Mouse (Mus musculus) kidney, embryonic 16.5 days (tissue): ENCODE results near the gene Usp6nl. TPM values are rescaled to one million over a fixed set of nuclear protein-coding genes. Genes with fewer than 3 reads are reported as not detected.

ENCODE experiments used
- ATAC-seq: fragments of 200-750 bp; cut with Nextera tagmentation; 2 replicates; pipeline ENCODE4 v1.8.0; 2017; ENCODE audit warnings: moderate TSS enrichment; ENCODE audit not compliant: low FRiP score, low TSS enrichment
- H3K27ac ChIP-seq: fragments of 300-500 bp; sonication (generic); 2 replicates; pipeline ENCODE4 v1.5.1; 2014; ENCODE audit warnings: low read length
- H3K27me3 ChIP-seq: fragments of 300-500 bp; sonication (generic); 2 replicates; pipeline ENCODE4 v1.6.1; 2014; ENCODE audit warnings: low read length, control low read depth, mixed read lengths; ENCODE audit not compliant: insufficient read depth
- H3K36me3 ChIP-seq: fragments of 300-500 bp; sonication (generic); 2 replicates; pipeline ENCODE4 v1.6.1; 2014; ENCODE audit warnings: low read length, control low read depth, mixed read lengths; ENCODE audit not compliant: insufficient read depth
- H3K4me1 ChIP-seq: fragments of 300-500 bp; sonication (generic); 2 replicates; pipeline ENCODE4 v1.6.1; 2014; ENCODE audit warnings: low read length, control low read depth, mixed read lengths; ENCODE audit not compliant: insufficient read depth
- H3K4me2 ChIP-seq: fragments of 300-500 bp; sonication (generic); replicated peaks from 2 replicates; pipeline ENCODE4 v1.6.1; 2014; ENCODE audit warnings: low read depth, low read length
- H3K4me3 ChIP-seq: fragments of 300-500 bp; sonication (generic); 2 replicates; pipeline ENCODE4 v1.5.1; 2014; ENCODE audit warnings: mild to moderate bottlenecking, low read length
- H3K9ac ChIP-seq: fragments of 300-500 bp; sonication (generic); replicated peaks from 2 replicates; pipeline ENCODE4 v1.6.1; 2014; ENCODE audit warnings: low read length
- H3K9me3 ChIP-seq: fragments of 300-500 bp; sonication (generic); 2 replicates; pipeline ENCODE4 v1.6.1; 2016; ENCODE audit warnings: low read length, control low read depth
- WGBS: fragments of 180-500 bp; shearing (Covaris S2); extraction: QIAGEN DNeasy Blood & Tissue Kit; methylation state at CpG from one replicate; pipeline ENCODE4 v1.1.7; 2014; 5-methylcytosine and 5-hydroxymethylcytosine counted together
- polyA plus RNA-seq: library from polyadenylated mRNA; unstranded; fragments of >200 nt; fragmentation: Nextera tagmentation; extraction: Ambion mirVana; gene quantifications from 2 replicates; pipeline ENCODE4 v1.2.1, GENCODE M21; 2015

Gene Usp6nl
- polyA plus RNA-seq, 1 experiment from 2014 or later: 8.8 TPM

DNA sequence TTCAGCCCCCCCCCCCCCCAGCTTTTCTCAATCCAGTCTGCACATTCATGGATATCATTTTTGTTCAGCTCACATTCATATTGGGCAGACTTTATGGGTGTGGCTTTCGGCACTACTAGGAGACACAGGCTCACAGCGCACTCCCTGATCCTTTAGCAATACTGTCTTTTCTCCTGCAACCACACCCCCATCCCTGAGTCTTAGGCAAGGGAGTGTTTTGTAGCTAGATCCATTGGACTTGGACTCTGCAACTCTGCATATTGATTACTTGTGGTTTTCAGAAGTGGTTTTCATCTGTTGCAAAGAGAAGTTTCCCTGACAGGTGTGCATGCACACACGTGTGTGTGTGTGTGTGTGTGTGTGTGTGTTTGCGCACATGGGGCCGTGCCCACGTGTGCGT, 41.5 kb downstream of the Usp6nl start:
- H3K4me3 ChIP-seq: no peak overlapping the region
- no peak for ATAC-seq
- no peaks in the 10 kb centered on the region for H3K36me3 ChIP-seq
- H3K4me1 ChIP-seq: peaks cover 36% of the 10 kb centered on the region
- H3K9me3 ChIP-seq: no peaks in the 10 kb centered on the region
- 89% methylated on average over 7 of the region's 7 CpGs for WGBS
- no peak overlapping the region for H3K9ac ChIP-seq
- no peak overlapping the region for H3K27ac ChIP-seq
- no peak overlapping the region for H3K4me2 ChIP-seq
- no peaks in the 10 kb centered on the region for H3K27me3 ChIP-seq

DNA sequence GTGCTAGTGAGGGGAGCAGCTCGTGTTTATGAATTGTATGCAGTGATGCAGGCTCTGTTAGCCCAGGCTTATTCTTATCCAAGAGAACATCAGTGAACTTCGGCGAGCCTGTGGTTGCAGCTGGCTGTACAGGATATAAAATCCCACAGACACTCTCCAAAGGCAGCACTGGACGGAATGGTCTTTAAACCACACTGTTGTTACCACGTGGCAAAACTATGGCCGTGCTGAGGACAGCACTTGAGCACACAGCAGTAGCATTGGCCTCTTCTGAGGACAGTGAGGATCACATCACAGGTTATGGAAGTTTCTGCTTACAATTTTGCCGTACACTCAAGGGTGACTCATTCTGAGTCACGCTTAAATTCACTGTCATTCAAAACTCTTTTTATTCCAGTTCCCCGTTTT, 44.1 kb downstream of the Usp6nl start:
- no peaks in the 10 kb centered on the region for H3K9me3 ChIP-seq
- no peak for ATAC-seq
- H3K27ac ChIP-seq: no peak overlapping the region
- no peaks in the 10 kb centered on the region for H3K27me3 ChIP-seq
- 61% methylated on average over 9 of the region's 9 CpGs for WGBS
- no peaks in the 10 kb centered on the region for H3K36me3 ChIP-seq
- no peak overlapping the region for H3K9ac ChIP-seq
- H3K4me3 ChIP-seq: no peak overlapping the region
- peaks cover 38% of the 10 kb centered on the region for H3K4me1 ChIP-seq
- no peak overlapping the region for H3K4me2 ChIP-seq

DNA sequence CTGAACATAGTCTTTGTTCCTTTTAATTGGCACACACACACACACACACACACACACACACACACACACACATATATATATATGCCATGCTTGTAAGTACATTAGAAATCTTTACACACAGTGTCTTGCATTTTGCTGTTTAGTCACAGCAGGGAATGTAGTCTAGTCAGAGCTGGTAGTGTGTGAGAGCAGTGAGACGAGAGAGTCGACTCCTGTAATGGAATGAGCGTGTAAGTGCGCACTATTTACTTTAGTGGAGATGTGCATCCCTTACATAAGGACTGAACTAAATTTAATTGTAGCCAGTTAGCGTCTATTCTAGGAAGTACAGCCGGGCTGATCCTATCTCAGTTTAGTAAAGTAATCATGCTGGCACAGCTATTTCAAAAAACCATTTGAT, 44.5 kb downstream of the Usp6nl start:
- no peak for ATAC-seq
- Histone ChIP-seq H3K27me3 (no peaks in the 10 kb centered on the region), H3K36me3 (no peaks in the 10 kb centered on the region), H3K4me3 (no peak overlapping the region), H3K4me1 (peaks cover 34% of the 10 kb centered on the region), H3K9me3 (no peaks in the 10 kb centered on the region), H3K27ac (no peak overlapping the region), H3K4me2 (no peak overlapping the region), H3K9ac (no peak overlapping the region)
- 75% methylated on average over 6 of the region's 6 CpGs for WGBS

DNA sequence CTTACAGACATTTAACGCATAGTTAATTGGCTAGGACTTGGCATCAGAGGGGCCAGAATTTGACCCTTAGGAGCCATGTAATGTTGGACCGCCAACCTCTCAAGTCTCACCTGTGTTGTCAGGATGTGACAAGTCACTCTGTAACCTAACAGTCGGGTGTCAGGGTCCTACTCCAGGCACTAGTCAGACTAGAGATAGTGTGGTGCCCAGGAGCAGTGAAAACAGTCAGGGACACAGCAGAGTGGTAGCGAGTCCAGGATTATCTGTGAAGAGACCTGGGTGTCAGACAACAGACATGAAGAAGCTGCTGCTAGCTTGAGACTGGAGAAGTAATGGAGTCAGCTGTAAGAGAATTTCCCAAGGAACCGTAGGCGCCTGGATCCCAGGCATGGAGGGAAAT, 45.0 kb downstream of the Usp6nl start:
- Histone ChIP-seq H3K4me1 (peaks cover 32% of the 10 kb centered on the region), H3K27ac (no peak overlapping the region), H3K9me3 (no peaks in the 10 kb centered on the region), H3K4me2 (no peak overlapping the region), H3K36me3 (no peaks in the 10 kb centered on the region), H3K4me3 (no peak overlapping the region), H3K27me3 (no peaks in the 10 kb centered on the region), H3K9ac (no peak overlapping the region)
- ATAC-seq: 0 out of 2 replicates have a peak, but pooled peaks have one; percentile 43
- WGBS: 79% methylated on average over 6 of the region's 6 CpGs

DNA sequence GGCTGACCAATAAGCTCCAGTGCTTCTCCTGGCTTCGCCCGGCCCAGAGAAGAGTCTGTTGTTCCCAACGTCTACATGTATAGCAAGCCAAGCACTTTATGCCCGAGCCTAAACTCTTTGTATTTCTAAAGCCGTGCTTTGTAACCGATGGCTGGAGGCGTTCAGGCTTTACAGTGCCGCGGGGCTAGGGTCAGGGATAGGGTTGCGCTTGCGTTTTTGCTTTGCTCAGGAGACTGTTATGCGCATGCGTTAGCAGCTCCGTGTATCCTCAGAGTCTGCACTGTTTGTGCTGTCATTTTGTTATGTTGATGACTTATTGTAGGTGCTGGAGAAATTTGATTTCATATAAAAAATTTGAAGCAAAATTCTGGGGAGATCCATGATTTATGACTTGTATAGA, 51.7 kb downstream of the Usp6nl start:
- Histone ChIP-seq H3K27ac (no peak overlapping the region), H3K36me3 (no peaks in the 10 kb centered on the region), H3K4me2 (no peak overlapping the region), H3K27me3 (no peaks in the 10 kb centered on the region), H3K4me1 (peaks cover 28% of the 10 kb centered on the region), H3K9me3 (no peaks in the 10 kb centered on the region), H3K4me3 (no peak overlapping the region), H3K9ac (no peak overlapping the region)
- 63% methylated on average over 14 of the region's 14 CpGs for WGBS
- ATAC-seq: no peak

DNA sequence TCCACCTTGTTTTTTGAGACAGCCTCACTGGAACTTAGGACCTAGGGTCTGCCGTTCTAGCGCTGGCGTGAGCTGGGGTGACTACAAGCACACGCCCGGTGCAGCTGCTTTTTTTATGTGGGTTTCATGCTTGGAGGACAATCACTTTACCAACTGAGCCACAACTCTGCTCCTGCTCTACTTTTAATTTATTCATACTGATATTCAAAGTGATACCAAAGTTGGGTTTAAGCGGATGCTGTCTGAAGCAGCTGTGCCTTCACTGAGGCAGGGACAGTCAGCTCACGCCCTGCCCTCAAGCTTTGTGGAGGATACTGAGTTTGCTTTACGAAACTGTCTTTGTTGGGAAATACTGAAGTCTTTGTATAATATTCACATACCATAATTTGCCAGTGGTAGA, 53.6 kb downstream of the Usp6nl start:
- Histone ChIP-seq H3K36me3 (no peaks in the 10 kb centered on the region), H3K4me2 (no peak overlapping the region), H3K4me1 (peaks cover 37% of the 10 kb centered on the region), H3K27ac (no peak overlapping the region), H3K27me3 (no peaks in the 10 kb centered on the region), H3K4me3 (no peak overlapping the region), H3K9me3 (no peaks in the 10 kb centered on the region), H3K9ac (no peak overlapping the region)
- no peak for ATAC-seq
- WGBS: 76% methylated on average over 8 of the region's 8 CpGs

DNA sequence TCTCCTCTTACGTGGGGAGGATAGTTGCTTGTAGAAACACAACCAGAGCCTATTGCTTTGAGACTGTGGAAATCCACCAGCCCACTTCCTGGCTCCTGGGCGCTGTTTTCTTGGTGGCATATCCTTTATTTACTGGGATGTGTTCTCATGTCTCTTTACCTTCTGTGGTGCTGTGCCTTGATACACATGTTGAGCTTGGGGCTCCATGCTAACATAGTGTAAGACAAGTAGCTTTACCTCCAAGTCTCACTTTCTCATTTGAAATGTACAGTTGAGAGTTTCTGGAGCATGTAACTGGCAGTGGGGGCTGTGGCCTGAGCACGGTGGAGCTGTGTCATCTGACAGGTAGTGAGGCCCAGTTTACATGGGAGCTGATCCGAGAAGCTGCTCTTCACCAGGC, 54.5 kb downstream of the Usp6nl start:
- 44% methylated on average over 4 of the region's 4 CpGs for WGBS
- Histone ChIP-seq H3K4me2 (no peak overlapping the region), H3K4me1 (peaks cover 38% of the 10 kb centered on the region), H3K27me3 (no peaks in the 10 kb centered on the region), H3K36me3 (no peaks in the 10 kb centered on the region), H3K9ac (no peak overlapping the region), H3K9me3 (no peaks in the 10 kb centered on the region), H3K27ac (peak overlapping the region; percentile 13; the same call in 1 of the 2 replicates), H3K4me3 (no peak overlapping the region)
- ATAC-seq: peak; percentile 33; the same call in 1 of the 2 replicates

DNA sequence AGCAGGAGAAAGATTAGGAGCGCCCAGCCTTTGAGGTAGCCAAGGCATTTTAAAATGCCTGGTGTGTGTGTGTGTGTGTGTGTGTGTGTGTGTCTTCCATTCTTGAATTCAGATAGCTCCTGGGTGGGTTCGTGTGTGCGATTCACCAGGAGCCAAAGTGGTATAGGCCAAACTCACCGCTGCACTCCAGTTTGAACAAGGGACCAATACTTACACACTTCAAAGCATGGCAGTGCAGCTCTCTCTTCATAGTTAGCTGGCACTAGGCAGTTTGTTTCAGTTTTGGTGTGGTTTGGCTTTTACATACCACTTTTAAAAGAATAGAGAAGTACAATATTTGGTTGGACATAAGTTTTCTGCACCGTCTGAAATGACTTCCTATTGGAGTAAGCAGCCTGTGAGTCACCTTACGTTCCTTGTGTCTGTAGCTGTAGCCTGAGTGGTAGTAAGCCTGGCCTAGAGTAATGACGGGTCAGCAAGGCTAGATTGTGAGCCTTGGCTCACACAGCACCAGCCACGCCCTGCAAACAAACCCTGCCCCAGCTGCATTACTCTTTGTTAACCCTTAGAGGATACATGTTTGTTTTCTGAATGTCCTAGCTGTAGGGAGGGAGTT, 56.2 kb downstream of the Usp6nl start:
- ATAC-seq: no peak
- WGBS: 59% methylated on average over 8 of the region's 8 CpGs
- no peaks in the 10 kb centered on the region for H3K27me3 ChIP-seq
- H3K9ac ChIP-seq: no peak overlapping the region
- H3K4me2 ChIP-seq: no peak overlapping the region
- no peaks in the 10 kb centered on the region for H3K36me3 ChIP-seq
- H3K4me1 ChIP-seq: peaks cover 45% of the 10 kb centered on the region
- H3K4me3 ChIP-seq: no peak overlapping the region
- no peak overlapping the region for H3K27ac ChIP-seq
- no peaks in the 10 kb centered on the region for H3K9me3 ChIP-seq

DNA sequence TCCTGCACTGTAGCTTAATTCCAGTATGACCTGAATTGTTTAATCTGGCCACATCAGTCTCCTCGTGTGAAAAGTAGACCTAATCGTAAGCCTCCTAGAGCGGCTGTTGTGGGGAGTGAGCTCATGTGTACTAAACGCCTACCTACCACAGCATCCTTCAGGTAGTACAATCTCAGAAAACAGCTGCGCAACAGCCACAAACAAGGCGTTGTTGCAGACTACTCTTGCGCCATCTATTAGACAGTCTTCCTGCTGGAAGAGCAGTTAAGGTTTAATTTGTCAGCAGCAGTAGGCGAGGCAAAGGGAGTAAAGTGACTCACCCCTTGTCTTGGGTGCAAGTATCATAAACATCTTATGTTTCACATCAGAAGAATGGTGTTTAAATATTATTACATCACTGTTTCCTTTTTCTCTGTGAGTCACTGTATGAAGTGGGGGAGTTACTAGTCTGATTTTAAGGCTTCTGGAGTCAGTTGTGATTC, 57.3 kb downstream of the Usp6nl start:
- Histone ChIP-seq H3K4me3 (no peak overlapping the region), H3K9me3 (no peaks in the 10 kb centered on the region), H3K27me3 (no peaks in the 10 kb centered on the region), H3K9ac (no peak overlapping the region), H3K4me2 (no peak overlapping the region), H3K27ac (0 out of 2 replicates have a peak overlapping the region, but pooled peaks have one; percentile 38), H3K36me3 (no peaks in the 10 kb centered on the region), H3K4me1 (peaks cover 52% of the 10 kb centered on the region)
- ATAC-seq: no peak
- WGBS: 76% methylated on average over 8 of the region's 8 CpGs

DNA sequence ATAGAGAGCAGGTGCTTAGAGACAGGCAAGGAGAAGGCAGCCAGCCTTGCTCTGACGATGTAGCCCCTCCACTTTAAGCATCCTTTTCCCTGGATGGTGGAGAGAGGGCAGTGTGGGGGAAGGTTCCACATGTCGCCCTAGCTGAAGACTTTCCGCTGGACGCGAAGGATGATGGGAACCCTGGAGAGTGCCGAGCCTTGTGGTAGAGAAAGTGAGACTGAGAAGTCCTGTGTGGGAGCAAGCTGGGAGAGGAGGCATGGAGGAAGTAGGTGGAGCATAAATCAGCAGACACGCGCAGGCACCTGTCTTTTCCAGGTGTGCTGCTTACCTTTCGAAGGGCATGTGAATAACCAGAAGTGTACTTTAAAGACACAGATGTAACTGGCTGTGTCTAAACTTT, 57.9 kb downstream of the Usp6nl start:
- Histone ChIP-seq H3K9ac (no peak overlapping the region), H3K4me2 (no peak overlapping the region), H3K27ac (no peak overlapping the region), H3K4me3 (no peak overlapping the region), H3K36me3 (no peaks in the 10 kb centered on the region), H3K9me3 (no peaks in the 10 kb centered on the region), H3K27me3 (no peaks in the 10 kb centered on the region), H3K4me1 (peaks cover 53% of the 10 kb centered on the region)
- ATAC-seq: no peak
- 75% methylated on average over 9 of the region's 9 CpGs for WGBS
